Mouse (Mus musculus): ENCODE data around the gene Arpp21. TPM values are rescaled to one million over a fixed set of nuclear protein-coding genes. Genes with fewer than 3 reads are reported as not detected.

The Arpp21 gene
- not detected in 2 replicates for polyA plus RNA-seq (2012; rRNA removed)

GRCm38 (mm10) chr9:112235696-112236397 lies at the start of gene Arpp21:
Gene Arpp21 (minus strand): TSS chr9:112235938.
- DNase-seq (ENCODE audit: low spot score): no peak

DNA sequence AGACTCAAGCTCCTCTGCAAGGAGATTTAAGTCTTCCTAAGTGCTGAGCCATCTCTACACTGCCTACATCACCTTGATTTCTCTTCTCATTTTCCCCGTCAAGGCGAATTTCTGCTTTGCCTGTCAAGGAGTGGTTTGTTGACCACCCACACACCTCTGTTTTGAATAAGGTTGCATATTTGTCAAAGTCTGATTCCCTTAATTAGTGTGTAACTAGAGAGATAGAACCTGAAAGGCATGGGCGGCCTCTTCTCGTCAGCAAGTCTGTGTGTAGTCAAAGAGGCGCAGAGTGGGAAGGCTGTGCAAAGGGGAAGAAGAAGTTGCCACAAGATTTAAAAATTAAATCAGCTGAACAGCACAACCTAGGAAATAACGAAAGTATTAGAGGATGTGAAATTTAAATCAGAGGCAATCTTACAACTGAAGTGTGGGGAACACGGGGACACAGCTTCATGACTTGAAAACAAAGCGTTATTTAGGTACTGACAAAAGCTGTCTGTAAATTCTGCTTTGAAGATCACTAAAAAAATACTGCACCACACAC lies 36.8 kb upstream of the Arpp21 start:
- no peak for DNase-seq (ENCODE audit: low spot score)

GRCm38 (mm10) chr9:112264982-112265641 lies 29.4 kb upstream of the Arpp21 start:
- no peak for DNase-seq (ENCODE audit: low spot score)

GRCm38 (mm10) chr9:112261986-112262901 lies 26.5 kb upstream of the Arpp21 start:
- DNase-seq (ENCODE audit: low spot score): no peak

- no peak for DNase-seq (ENCODE audit: low spot score)
These were observed 25.8 kb upstream of the Arpp21 start for GRCm38 (mm10) chr9:112261556-112261955.

DNA sequence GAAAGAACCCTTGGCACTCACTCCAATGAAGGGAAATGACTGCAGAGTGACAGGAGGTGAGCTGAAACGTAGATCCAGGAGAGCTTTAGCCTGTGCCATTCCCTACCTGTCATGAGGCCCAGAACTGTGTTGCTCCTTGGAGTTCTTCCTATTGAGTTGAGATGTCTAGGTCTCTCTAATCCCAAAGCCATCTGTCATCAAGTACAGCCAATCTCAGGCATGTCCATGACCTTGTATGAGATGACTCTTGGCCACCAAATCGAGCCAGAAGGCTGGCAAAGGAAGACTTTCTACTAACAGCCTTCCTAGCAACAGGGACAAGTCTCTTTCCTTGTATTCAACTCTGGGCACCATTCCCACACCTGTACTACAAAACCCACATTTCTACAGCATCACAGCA lies 25.0 kb upstream of the Arpp21 start:
- no peak for DNase-seq (ENCODE audit: low spot score)

GRCm38 (mm10) chr9:112258560-112258959 lies 22.8 kb upstream of the Arpp21 start:
- DNase-seq (ENCODE audit: low spot score): no peak

DNA sequence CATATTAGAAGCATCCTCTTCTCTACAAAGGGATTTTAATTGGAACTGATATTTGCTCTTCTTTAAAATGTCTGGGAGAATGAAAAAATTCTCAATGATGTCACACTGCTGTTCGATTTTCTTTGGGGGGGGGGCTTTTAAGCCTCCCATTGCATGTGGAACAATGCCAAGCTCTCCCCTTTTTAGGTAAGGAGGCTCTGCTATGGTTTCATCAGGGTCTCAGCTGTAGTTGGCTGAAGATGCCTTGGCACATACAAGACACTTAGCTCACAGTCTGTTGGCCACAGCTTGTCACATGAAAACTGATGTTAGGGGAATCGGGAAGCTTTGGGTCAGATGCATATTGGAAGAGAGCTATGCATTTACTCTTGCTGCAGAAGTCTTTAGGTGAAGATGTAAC lies 20.2 kb upstream of the Arpp21 start:
- no peak for DNase-seq (ENCODE audit: low spot score)

DNA sequence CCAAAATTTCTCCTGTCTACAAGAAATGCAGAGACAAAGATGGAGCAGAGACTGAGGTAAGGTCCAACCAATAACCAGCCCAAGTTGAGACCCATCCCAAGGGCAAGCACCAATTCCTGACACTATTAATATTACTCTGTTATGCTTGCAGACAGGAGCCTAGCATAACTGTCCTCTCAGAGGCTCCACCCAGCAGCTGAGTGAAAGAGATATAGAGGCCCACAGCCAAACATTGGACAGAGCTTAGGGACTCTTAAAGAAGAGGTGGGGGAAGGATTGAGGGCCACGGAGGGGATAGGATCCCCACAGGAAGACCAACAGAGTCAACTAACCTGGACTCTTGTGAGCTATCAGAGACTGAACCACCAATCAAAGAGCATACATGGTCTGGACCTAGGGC lies 18.0 kb upstream of the Arpp21 start:
- no peak for DNase-seq (ENCODE audit: low spot score)

- DNase-seq (ENCODE audit: low spot score): no peak
These were observed 16.1 kb upstream of the Arpp21 start for GRCm38 (mm10) chr9:112251857-112252256.

- no peak for DNase-seq (ENCODE audit: low spot score)
These were observed 15.6 kb upstream of the Arpp21 start for GRCm38 (mm10) chr9:112251339-112251738.

GRCm38 (mm10) chr9:112249753-112250152 lies 14.0 kb upstream of the Arpp21 start:
- no peak for DNase-seq (ENCODE audit: low spot score)

DNA sequence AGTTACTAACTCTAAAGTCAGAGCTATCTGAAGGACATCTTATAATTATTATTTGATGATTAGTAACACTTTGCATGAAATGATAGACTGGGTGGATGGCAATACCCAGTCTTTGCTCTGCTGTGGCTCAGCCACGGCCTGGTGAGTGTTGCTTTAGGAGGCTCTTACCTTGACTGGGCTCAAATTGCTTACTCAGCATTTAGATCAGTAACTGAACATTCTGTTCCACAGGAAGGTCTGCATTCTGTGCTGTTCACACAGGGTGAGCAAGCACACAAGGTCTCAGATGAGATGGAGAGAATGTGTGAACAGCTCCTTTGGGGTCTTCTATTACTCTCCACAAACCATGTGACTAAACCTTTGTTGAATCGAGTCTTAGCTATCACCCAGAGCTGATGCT lies 11.4 kb upstream of the Arpp21 start:
- no peak for DNase-seq (ENCODE audit: low spot score)

GRCm38 (mm10) chr9:112238168-112238567 lies 2.4 kb upstream of the Arpp21 start:
- DNase-seq (ENCODE audit: low spot score): no peak

GRCm38 (mm10) chr9:112236551-112236950 lies 813 bp upstream of the Arpp21 start:
- no peak for DNase-seq (ENCODE audit: low spot score)

GRCm38 (mm10) chr9:112235041-112235695 lies 570 bp downstream of the Arpp21 start:
- no peak for DNase-seq (ENCODE audit: low spot score)

GRCm38 (mm10) chr9:112234505-112235024 lies 1.2 kb downstream of the Arpp21 start:
- DNase-seq (ENCODE audit: low spot score): no peak

DNA sequence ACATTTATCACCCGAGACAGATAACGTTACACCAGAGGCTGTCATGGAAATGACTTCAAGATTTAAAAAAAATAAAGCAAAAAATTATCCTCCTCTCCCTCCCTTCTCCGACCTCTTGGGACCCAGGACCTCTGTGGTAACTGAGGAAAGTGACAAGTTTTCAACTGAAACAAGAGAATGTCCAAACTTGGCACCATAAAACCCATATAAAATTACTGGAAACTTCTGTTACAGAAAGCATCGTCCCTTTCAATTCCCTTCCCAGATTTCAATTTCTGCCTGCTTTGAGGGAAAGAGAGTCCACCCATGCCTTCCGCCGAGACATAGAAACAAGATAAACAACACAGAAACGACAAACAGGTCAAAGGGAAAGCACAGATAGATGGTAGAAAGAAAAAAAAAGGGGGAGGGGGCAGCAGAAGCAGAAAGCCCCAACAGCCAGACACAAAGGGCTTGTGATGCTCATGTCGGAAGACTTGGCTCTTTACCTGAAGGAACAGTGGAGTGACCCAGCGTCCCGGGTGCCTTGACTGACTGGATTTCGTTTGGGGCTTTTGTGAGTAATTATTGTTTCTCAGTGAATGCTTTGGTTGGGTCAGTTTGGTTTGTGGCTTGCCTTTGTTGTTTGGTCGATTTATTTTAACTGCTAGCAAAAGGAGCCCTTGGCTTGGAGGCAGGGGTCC lies 1.8 kb downstream of the Arpp21 start:
- DNase-seq (ENCODE audit: low spot score): no peak

DNA sequence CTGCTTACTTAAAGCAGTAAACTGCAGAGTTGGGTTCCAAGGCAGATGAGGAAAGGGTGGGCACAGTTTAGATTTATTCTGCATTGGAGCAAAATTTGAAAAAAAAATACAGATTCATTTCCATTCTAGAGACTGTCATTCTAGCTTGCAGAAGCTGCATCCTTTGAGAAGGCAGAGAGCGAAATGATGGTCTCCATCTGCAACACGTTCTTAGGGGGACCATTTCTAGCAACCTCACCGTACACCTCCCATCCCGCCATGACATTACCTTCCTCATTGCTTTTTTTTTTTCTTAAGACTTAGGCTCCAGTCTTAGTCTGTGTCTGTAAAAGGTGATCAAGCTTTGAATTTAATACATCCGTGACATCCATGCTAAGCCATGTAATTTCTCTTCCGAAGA lies 2.4 kb downstream of the Arpp21 start:
- DNase-seq (ENCODE audit: low spot score): no peak

DNA sequence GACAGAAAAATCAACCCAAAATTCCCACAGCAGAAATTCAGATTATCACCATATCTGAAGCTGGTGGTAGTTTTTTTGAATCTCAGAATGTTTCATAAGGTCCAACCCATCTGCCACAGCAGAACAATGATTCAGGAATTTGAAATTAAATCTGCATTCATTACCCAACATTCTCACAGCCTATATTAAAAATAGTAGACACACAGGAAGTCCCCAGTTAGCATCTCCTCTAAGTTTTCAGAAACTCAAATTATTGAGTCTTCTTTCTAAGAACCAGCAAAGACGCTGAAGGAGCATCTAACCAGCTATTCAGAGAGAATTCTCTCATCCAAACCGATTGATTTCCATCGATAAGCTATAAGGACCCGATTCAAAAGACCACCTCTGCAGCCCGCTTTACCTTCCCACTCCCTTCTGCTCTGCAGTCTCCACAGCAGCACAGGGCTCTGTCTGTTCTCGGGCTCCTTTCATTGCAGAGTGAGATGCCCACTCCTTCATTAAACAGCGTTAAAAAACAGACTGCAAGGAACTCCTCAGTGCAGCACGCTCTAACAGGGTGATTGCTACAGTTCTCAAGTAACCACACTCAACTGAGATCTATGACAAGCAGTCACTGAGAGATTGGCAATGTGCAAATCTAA lies 3.7 kb downstream of the Arpp21 start:
- no peak for DNase-seq (ENCODE audit: low spot score)
